Mouse (Mus musculus) thymus, adult 2 months (tissue): ENCODE results near the gene Dnah17. TPM values are rescaled to one million over a fixed set of nuclear protein-coding genes. Genes with fewer than 3 reads are reported as not detected.

ENCODE experiments used
- DNase-seq: peaks from one replicate; pipeline ENCODE4 v3.0.0; 2021
- H3K27ac ChIP-seq: fragments of 200-500 bp; 2 replicates; pipeline ENCODE4 v1.5.1; 2012; ENCODE audit warnings: low read length, control low read depth; ENCODE audit not compliant: control insufficient read depth, insufficient read depth
- H3K27me3 ChIP-seq: fragments of 200-500 bp; 2 replicates; pipeline ENCODE4 v1.6.1; 2012; ENCODE audit warnings: mild to moderate bottlenecking, low read length, moderate library complexity, mixed read lengths; ENCODE audit not compliant: control insufficient read depth, insufficient read depth
- H3K36me3 ChIP-seq: fragments of 200-500 bp; 2 replicates; pipeline ENCODE4 v1.6.1; 2012; ENCODE audit warnings: mild to moderate bottlenecking, low read length, moderate library complexity; ENCODE audit not compliant: control insufficient read depth, insufficient read depth
- H3K4me1 ChIP-seq: fragments of 200-500 bp; replicated peaks from 2 replicates; pipeline ENCODE4 v1.6.1; 2012; ENCODE audit warnings: low read length; ENCODE audit not compliant: control insufficient read depth, insufficient read depth
- H3K4me3 ChIP-seq: fragments of 200-500 bp; 2 replicates; pipeline ENCODE4 v1.5.1; 2012; ENCODE audit warnings: mild to moderate bottlenecking, low read length, control low read depth, moderate library complexity; ENCODE audit not compliant: control insufficient read depth, insufficient read depth
- CTCF ChIP-seq: fragments of 200-500 bp; IDR thresholded peaks from 2 replicates; pipeline ENCODE4 v1.5.1; 2012; ENCODE audit warnings: mild to moderate bottlenecking, control low read depth, low read length, moderate library complexity, borderline replicate concordance; ENCODE audit not compliant: control insufficient read depth, poor library complexity, insufficient read depth; ENCODE audit errors: extremely low read depth
- POLR2A ChIP-seq: fragments of 200-500 bp; IDR thresholded peaks from 2 replicates; pipeline ENCODE4 v1.6.1; 2012; ENCODE audit warnings: mild to moderate bottlenecking, low read length, control low read depth, moderate library complexity; ENCODE audit not compliant: control insufficient read depth, poor library complexity, insufficient read depth; ENCODE audit errors: extremely low read depth
- WGBS: fragments of 180-500 bp; shearing (Covaris S2); methylation state at CpG from one replicate; pipeline ENCODE4 v1.1.7; 2018; 5-methylcytosine and 5-hydroxymethylcytosine counted together
- polyA plus RNA-seq: library from polyadenylated mRNA; depleted of rRNA; stranded (reverse); fragments of >200 nt; gene quantifications from 2 replicates; pipeline ENCODE4 v1.2.3, GENCODE M21; 2012

Dnah17 gene
- polyA plus RNA-seq, 1 experiment = 2.3 TPM

DNA sequence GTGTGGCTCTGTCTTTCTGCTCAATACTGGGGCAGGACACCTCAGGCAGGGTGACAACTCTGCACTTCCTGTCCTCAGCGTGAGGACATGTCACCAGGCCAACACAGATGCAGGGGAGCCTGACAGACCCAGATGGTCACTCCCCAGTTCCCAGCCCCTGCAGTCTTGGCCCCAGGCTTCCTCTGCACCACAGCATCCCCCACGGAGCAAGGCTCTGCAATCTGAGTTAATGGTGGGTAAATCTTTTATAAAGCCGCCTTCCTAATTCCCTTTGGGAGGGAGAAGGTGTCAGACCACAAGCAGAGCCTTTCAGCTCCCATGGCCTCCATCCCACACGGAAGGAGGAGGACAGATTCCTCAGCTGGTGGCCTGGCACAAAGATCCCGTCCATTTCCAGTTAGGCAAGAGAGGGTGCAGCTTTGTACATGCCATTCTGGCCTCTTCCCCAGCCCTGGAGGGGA, 5.8 kb upstream of the Dnah17 start:
- WGBS = 88% methylated on average over 5 of the region's 5 CpGs
- Histone ChIP-seq H3K27me3 (no peaks in the 10 kb centered on the region), H3K36me3 (no peaks in the 10 kb centered on the region), H3K4me3 (no peak overlapping the region), H3K27ac (no peak overlapping the region), H3K4me1 (peaks cover 18% of the 10 kb centered on the region)
- TF ChIP-seq POLR2A (no peak), CTCF (no peak)
- DNase-seq = no peak

DNA sequence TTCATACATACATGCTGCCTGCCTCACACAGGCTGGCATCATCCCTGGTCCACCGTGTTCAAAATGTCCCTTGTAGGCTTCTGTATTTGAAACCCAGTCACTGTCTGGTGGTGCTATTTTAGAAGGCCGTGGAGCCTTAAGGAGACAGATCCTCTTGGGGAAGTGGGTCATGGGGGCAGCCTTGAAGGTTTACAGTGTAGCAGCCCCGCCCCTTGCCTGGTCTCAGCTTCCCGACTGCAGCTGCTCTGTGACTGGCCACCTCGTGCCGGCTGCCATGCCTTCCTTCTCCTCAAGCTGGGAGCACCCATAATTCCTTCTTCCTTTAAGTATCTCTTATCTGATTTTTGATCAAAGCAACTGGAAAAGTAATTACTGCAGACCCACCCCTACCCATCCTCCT, 4.8 kb upstream of the Dnah17 start:
- H3K36me3 ChIP-seq = no peaks in the 10 kb centered on the region
- H3K27ac ChIP-seq = no peak overlapping the region
- no peak for TF ChIP-seq POLR2A
- H3K4me1 ChIP-seq = peaks cover 21% of the 10 kb centered on the region
- DNase-seq = peak; percentile 37
- H3K4me3 ChIP-seq = no peak overlapping the region
- H3K27me3 ChIP-seq = no peaks in the 10 kb centered on the region
- WGBS = 40% methylated on average over 6 of the region's 6 CpGs

DNA sequence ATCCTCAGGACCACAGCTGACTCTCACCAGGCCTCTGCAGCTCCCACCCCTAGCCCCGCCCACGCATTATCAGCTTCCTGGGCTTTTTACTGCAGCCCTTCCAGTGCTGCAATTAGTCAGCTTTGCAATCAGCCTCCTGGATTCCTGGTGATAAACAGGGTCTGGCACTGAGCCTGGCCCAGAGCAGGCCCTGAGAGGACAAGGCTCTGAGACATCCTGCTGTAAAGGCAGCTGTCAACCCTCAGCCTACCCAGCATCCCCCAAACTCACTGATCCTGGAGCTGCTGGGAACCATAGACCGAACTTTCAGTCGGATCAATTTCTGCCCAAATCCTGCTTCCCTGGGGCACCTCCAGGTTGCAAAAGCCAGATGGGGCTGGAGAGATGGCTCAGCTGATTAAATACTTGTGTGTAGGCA, 3.3 kb upstream of the Dnah17 start:
- Histone ChIP-seq H3K4me3 (no peak overlapping the region), H3K4me1 (peaks cover 35% of the 10 kb centered on the region), H3K27me3 (no peaks in the 10 kb centered on the region), H3K27ac (no peak overlapping the region), H3K36me3 (no peaks in the 10 kb centered on the region)
- TF ChIP-seq POLR2A = no peak
- TF ChIP-seq CTCF = no peak
- no peak for DNase-seq
- 83% methylated on average over 4 of the region's 4 CpGs for WGBS

DNA sequence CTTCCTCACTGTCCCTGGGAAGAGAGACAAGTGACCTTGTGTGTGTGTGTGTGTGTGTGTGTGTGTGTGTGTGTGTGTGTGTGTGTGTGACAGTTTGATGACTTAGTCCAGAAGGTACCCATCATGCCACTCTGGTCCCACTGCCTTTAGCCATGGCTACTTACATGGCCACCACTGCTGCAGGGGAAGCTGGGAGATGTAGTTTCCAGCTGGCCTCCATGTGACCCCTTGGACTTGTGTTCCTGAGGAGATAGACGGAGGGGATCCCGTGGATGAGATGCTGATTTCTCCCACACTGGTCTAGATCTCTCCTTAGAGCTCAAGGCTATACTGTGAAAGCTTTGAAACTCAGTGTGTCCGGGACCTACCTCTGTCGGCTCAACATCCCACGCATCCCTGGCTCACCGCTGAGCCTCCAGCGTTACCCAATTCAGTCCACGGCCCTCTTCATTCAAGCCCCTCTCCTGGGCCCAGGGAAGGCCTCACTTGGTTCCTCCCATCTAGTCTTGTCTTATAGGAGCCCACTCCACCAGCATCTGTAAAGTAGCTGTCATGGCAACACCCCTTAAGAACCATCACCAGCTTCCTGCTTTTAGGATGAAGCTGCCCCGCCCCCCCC, 2.8 kb upstream of the Dnah17 start:
- Histone ChIP-seq H3K4me3 (no peak overlapping the region), H3K4me1 (peaks cover 37% of the 10 kb centered on the region), H3K27me3 (no peaks in the 10 kb centered on the region), H3K27ac (no peak overlapping the region), H3K36me3 (no peaks in the 10 kb centered on the region)
- TF ChIP-seq CTCF = no peak
- no peak for TF ChIP-seq POLR2A
- no peak for DNase-seq
- 91% methylated on average over 9 of the region's 9 CpGs for WGBS

DNA sequence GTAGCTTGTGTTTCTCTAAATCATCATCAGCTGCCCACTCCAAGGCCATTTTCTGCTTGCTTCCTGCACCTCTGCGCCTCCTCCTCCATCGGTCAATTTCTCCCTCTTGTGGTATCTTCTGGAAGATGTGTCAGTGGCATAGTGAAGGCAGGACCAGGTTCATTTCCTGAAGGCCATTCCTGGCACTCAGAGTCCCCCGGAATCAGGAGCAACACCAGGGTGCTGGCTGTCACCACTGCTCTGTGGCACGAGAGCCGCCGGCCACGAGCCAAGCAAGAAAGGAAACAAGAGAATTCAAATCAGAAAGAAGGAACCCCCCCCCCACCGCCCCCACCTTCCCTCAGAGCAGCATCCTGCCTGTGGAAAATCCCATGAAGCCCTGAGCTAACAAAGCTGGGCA, 1.7 kb upstream of the Dnah17 start:
- 82% methylated on average over 8 of the region's 8 CpGs for WGBS
- Histone ChIP-seq H3K36me3 (no peaks in the 10 kb centered on the region), H3K4me1 (peaks cover 37% of the 10 kb centered on the region), H3K4me3 (no peak overlapping the region), H3K27me3 (no peaks in the 10 kb centered on the region), H3K27ac (no peak overlapping the region)
- no peak for TF ChIP-seq CTCF
- no peak for TF ChIP-seq POLR2A
- DNase-seq = no peak

DNA sequence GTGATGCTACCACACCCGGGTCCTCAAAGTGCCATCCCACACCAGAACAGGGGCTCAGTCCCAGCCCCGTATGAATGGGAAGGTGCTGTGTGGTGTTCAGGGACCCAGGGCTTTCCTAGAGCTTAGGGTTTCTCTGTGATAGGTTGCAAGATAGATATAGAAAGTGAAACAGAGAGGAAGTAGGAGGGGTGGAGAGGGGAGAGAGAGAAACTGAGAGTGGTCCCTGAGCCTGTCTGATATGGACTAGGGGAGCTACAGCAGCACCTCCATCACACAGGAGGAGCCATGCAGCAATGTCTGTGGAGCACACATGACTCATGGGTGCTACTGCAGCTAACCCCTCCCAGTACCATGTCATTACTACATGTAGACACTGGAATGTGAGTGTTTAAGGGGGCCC, 622 bp downstream of the Dnah17 start:
- TF ChIP-seq CTCF = no peak
- no peak for TF ChIP-seq POLR2A
- Histone ChIP-seq H3K4me3 (no peak overlapping the region), H3K4me1 (peaks cover 23% of the 10 kb centered on the region), H3K36me3 (no peaks in the 10 kb centered on the region), H3K27ac (no peak overlapping the region; the same call in 1 of the 2 replicates), H3K27me3 (no peaks in the 10 kb centered on the region)
- no peak for DNase-seq
- WGBS = 41% methylated on average over 2 of the region's 2 CpGs

DNA sequence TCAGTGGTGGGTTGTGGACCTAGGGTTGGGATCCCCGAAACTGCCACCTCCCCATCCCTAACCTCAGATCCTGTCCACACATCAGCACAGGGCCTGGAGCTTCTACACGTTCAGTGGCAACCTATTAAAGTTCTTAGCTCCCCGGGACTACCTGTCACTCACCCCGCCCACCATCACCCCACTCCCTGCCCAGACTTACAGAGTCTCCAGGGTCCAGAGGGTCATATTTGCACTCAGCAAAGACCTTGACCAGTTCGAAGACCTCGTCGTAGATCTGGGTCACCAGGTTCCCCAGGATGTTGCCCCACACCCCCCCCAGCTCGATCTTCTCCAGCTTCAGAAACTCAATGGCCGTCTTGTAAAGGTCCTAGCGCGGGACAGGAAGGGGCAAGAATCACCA, 8.8 kb downstream of the Dnah17 start:
- Histone ChIP-seq H3K4me3 (no peak overlapping the region), H3K27ac (no peak overlapping the region), H3K4me1 (no peaks in the 10 kb centered on the region), H3K36me3 (no peaks in the 10 kb centered on the region), H3K27me3 (no peaks in the 10 kb centered on the region)
- no peak for TF ChIP-seq CTCF
- DNase-seq = no peak
- WGBS = 95% methylated on average over 11 of the region's 11 CpGs

DNA sequence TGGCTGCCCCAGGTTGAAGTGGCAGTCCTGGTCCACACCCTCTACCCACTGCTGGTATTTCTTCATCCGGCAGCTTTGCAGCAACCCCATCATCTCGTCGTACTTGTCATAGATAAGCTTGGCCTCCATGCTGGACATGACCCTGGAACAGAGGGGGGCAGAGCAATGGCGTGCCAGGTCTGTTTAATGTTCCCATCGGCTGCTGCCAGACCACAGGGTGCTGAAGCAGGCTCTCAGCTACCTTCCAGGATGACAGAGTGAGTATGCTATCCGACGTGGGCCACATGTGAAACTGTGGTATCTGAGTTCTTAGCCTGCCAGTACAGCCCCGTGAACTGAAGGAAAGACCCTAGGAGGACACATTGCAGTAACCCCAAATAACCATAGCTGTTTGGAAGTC, 11.7 kb downstream of the Dnah17 start:
- H3K4me3 ChIP-seq = no peak overlapping the region
- peaks cover 13% of the 10 kb centered on the region for H3K4me1 ChIP-seq
- TF ChIP-seq CTCF = no peak
- TF ChIP-seq POLR2A = no peak
- no peaks in the 10 kb centered on the region for H3K27me3 ChIP-seq
- no peak overlapping the region for H3K27ac ChIP-seq
- H3K36me3 ChIP-seq = no peaks in the 10 kb centered on the region
- no peak for DNase-seq
- 93% methylated on average over 8 of the region's 8 CpGs for WGBS
